Mouse (Mus musculus) intestine, embryonic 14.5 days (tissue): ENCODE data around the gene Stx5a. TPM values are rescaled to one million over a fixed set of nuclear protein-coding genes. Genes with fewer than 3 reads are reported as not detected.
A peak's percentile ranks its signal among the peaks of the same experiment; 100 is the strongest.

Experiments
- ATAC-seq: fragments of 200-750 bp; cut with Nextera tagmentation; replicated peaks from 2 replicates; pipeline ENCODE4 v1.8.0; 2017; ENCODE audit warnings: low read depth, moderate number of reproducible peaks, moderate TSS enrichment, moderate library complexity; ENCODE audit not compliant: low FRiP score, low TSS enrichment
- DNase-seq: peaks from one replicate; pipeline ENCODE4 v3.0.0-alpha.2; 2018; ENCODE audit warnings: low spot score
- H3K27ac ChIP-seq: fragments of 300-500 bp; sonication (generic); 2 replicates; pipeline ENCODE4 v1.5.1; 2014; ENCODE audit warnings: low read depth, mild to moderate bottlenecking, control low read depth
- H3K27me3 ChIP-seq: fragments of 300-500 bp; sonication (generic); replicated peaks from 2 replicates; pipeline ENCODE4 v1.6.1; 2014; ENCODE audit warnings: low read length, control low read depth; ENCODE audit not compliant: control insufficient read depth, insufficient read depth
- H3K36me3 ChIP-seq: fragments of 300-500 bp; sonication (generic); 2 replicates; pipeline ENCODE4 v1.6.1; 2014; ENCODE audit warnings: low read length, control low read depth; ENCODE audit not compliant: control insufficient read depth, insufficient read depth
- H3K4me1 ChIP-seq: fragments of 300-500 bp; sonication (generic); replicated peaks from 2 replicates; pipeline ENCODE4 v1.6.1; 2014; ENCODE audit warnings: low read length, control low read depth, mixed read lengths; ENCODE audit not compliant: control insufficient read depth, insufficient read depth
- H3K4me2 ChIP-seq: fragments of 300-500 bp; sonication (generic); 2 replicates; pipeline ENCODE4 v1.6.1; 2014; ENCODE audit warnings: low read length
- H3K4me3 ChIP-seq: fragments of 300-500 bp; sonication (generic); 2 replicates; pipeline ENCODE4 v1.5.1; 2014; ENCODE audit warnings: low read depth, low read length, control low read depth, mixed read lengths
- H3K9ac ChIP-seq: fragments of 300-500 bp; sonication (generic); 2 replicates; pipeline ENCODE4 v1.6.1; 2014; ENCODE audit warnings: mild to moderate bottlenecking, low read length
- H3K9me3 ChIP-seq: fragments of 300-500 bp; sonication (generic); 2 replicates; pipeline ENCODE4 v1.6.1; 2016; ENCODE audit warnings: low read length, control low read depth; ENCODE audit not compliant: control insufficient read depth
- WGBS: fragments of 180-500 bp; shearing (Covaris S2); extraction: QIAGEN DNeasy Blood & Tissue Kit; methylation state at CpG from one replicate; pipeline ENCODE4 v1.1.7; 2014; 5-methylcytosine and 5-hydroxymethylcytosine counted together
- polyA plus RNA-seq: library from polyadenylated mRNA; unstranded; fragments of >200 nt; fragmentation: Nextera tagmentation; extraction: Ambion mirVana; gene quantifications from 2 replicates; pipeline ENCODE4 v1.2.1, GENCODE M21; 2014

The Stx5a gene
- 114 and 132 TPM in 2 replicates for polyA plus RNA-seq

DNA sequence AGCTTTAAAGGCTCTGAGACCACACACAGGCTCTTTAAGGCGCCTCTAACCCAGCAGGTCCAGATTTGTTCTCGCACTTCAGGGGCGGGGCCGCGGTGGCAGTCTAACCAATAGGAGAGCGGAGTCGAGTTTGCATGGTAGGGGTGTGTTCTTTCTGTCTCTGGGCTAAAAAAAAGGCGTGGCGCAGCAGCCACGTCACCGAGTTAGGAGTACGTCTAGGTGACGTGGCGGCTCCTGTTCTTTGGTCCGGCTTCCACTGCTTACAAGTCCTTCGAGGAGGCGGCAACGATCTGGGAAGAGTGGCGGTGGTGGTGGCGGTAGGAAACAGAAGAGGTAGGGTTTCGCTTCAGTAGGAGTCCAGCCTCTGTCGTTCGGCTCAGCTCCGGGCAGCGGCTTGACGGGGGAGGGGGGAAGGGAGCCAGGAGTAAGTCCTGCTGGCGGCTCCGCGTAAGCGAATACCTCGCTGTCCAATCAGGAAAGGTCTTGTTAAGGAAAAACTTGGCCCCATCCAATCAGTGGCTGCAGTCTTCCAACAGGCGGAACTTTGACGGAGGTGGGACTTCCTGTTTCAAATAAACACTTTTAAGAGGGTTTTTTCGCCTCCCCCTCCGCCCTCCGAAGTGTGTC lies at the start of gene Stx5a:
Gene Stx5a, plus strand, starts transcription at position 171 of the 627 bp plus-strand sequence.
- peaks cover 67% of the 10 kb centered on the region for H3K36me3 ChIP-seq

DNA sequence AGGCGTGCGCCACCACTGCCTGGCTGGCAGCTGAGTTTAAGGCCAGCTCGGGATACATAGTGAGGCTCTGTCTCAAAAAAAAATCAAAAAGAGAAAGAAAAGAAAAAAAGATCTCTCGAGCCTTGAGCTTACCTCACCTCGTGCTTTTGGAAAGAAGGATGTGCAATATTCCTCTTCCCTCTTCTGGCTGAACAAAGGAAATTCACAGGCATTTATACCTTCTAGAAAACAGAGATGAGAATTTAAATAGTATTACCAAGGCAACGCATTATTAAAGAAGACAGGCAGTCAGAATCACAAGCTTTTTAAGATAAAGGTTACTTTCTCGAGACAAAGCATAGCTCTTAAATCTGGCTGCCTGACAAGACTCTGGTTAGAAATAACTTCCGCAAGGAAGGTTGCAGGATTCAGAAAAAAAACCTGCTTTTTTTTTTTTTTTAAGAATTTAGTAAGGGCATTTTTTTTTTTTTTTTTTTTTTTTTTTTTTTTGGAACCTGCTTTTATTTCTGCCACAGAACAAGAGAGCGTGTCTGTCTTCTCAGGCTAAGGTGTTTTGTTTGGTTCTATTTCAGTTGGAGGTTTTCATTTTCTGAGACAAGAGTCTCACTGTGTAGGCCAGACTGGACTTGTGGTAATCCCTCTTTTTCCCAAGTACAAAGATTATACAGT lies 49.2 kb upstream of the Stx5a start:
- ATAC-seq = no peak
- Histone ChIP-seq H3K4me1 (no peaks in the 10 kb centered on the region), H3K36me3 (no peaks in the 10 kb centered on the region), H3K4me2 (no peak overlapping the region), H3K9ac (no peak overlapping the region), H3K9me3 (no peaks in the 10 kb centered on the region), H3K4me3 (no peak overlapping the region), H3K27ac (no peak overlapping the region), H3K27me3 (no peaks in the 10 kb centered on the region)
- WGBS = 61% methylated on average over 9 of the region's 9 CpGs
- no peak for DNase-seq

More for the DNA sequence above, at the start of gene Stx5a:
- peak; percentile 98 for DNase-seq
- no peaks in the 10 kb centered on the region for H3K27me3 ChIP-seq
- peak within 1 kb of the TSS; percentile 94 for H3K4me3 ChIP-seq
- H3K4me1 ChIP-seq = peaks cover 20% of the 10 kb centered on the region
- no peaks in the 10 kb centered on the region for H3K9me3 ChIP-seq
- peak within 1 kb of the TSS; percentile 95 for H3K9ac ChIP-seq
- peak; percentile 98 for ATAC-seq
- peak within 1 kb of the TSS; percentile 98 for H3K27ac ChIP-seq
- WGBS = under 1% methylated on average over 36 of the region's 36 CpGs
- peak within 1 kb of the TSS; percentile 99 for H3K4me2 ChIP-seq

DNA sequence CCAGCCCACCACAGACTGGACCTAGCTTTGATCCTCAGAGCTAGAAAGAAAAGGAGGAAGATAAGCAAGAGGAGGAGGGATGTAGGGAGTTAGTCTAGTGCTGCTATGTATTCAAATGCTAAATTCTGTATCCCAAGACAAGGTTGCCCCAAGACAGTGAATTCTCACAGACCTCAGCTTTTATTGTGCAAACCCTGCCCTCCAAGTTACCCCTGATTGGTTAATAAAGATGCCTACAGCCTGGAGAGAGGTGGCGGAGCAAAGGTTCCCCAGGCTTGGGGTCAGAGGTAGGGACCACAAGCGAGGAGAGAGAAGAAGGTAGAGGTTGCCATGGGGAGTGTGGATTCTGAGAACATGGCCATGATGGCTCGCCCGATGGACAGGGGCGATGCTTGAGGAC lies 48.5 kb upstream of the Stx5a start:
- no peak overlapping the region for H3K4me3 ChIP-seq
- 71% methylated on average over 5 of the region's 5 CpGs for WGBS
- no peak for ATAC-seq
- H3K27me3 ChIP-seq = no peaks in the 10 kb centered on the region
- H3K27ac ChIP-seq = no peak overlapping the region
- no peaks in the 10 kb centered on the region for H3K36me3 ChIP-seq
- no peak for DNase-seq
- H3K4me2 ChIP-seq = no peak overlapping the region
- H3K9ac ChIP-seq = no peak overlapping the region
- no peaks in the 10 kb centered on the region for H3K9me3 ChIP-seq
- no peaks in the 10 kb centered on the region for H3K4me1 ChIP-seq

GRCm38 (mm10) chr19:8695330-8695729 lies 45.9 kb upstream of the Stx5a start:
- H3K27me3 ChIP-seq = no peaks in the 10 kb centered on the region
- H3K27ac ChIP-seq = no peak overlapping the region
- ATAC-seq (0 out of 2 replicates have a peak, but pooled peaks have one; percentile 37), DNase-seq (no peak)
- no peak overlapping the region for H3K9ac ChIP-seq
- H3K36me3 ChIP-seq = no peaks in the 10 kb centered on the region
- no peaks in the 10 kb centered on the region for H3K9me3 ChIP-seq
- no peak overlapping the region for H3K4me2 ChIP-seq
- no peaks in the 10 kb centered on the region for H3K4me1 ChIP-seq
- H3K4me3 ChIP-seq = no peak overlapping the region
- WGBS = 43% methylated on average over 6 of the region's 6 CpGs

DNA sequence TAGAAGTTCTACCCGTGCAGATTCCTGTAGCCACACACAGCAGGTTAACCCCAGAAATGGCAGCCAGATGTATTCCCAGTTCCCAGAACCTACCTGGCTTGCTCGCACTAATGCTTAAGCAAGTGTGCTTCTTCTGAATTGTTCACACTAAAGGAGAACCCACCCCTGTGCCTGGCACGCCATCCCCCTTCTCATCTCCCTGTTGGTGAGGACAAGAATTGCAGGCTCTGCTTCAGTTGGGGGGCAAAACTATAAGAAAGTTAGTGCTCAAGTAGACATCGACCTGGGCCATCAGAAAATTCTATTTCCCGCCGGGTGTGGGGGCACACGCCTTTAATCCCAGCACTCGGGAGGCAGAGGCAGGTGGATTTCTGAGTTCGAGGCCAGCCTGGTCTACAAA lies 41.6 kb upstream of the Stx5a start:
- H3K4me3 ChIP-seq = no peak overlapping the region
- no peak overlapping the region for H3K9ac ChIP-seq
- H3K36me3 ChIP-seq = no peaks in the 10 kb centered on the region
- ATAC-seq = no peak
- no peak overlapping the region for H3K4me2 ChIP-seq
- no peak for DNase-seq
- 78% methylated on average over 9 of the region's 9 CpGs for WGBS
- no peaks in the 10 kb centered on the region for H3K9me3 ChIP-seq
- no peak overlapping the region for H3K27ac ChIP-seq
- no peaks in the 10 kb centered on the region for H3K27me3 ChIP-seq
- no peaks in the 10 kb centered on the region for H3K4me1 ChIP-seq

- DNase-seq = no peak
- Histone ChIP-seq H3K9ac (no peak overlapping the region), H3K4me3 (no peak overlapping the region), H3K4me2 (no peak overlapping the region), H3K27ac (no peak overlapping the region), H3K4me1 (no peaks in the 10 kb centered on the region), H3K27me3 (no peaks in the 10 kb centered on the region), H3K36me3 (peaks cover 11% of the 10 kb centered on the region), H3K9me3 (no peaks in the 10 kb centered on the region)
- ATAC-seq = no peak
- 71% methylated on average over 3 of the region's 3 CpGs for WGBS
Observed at GRCm38 (mm10) chr19:8702458-8702857, 38.8 kb upstream of the Stx5a start.

- Histone ChIP-seq H3K36me3 (peaks cover 22% of the 10 kb centered on the region), H3K4me1 (no peaks in the 10 kb centered on the region), H3K27me3 (no peaks in the 10 kb centered on the region), H3K4me3 (no peak overlapping the region), H3K9me3 (no peaks in the 10 kb centered on the region), H3K9ac (no peak overlapping the region), H3K4me2 (no peak overlapping the region), H3K27ac (no peak overlapping the region)
- WGBS = 59% methylated on average over 3 of the region's 4 CpGs
- ATAC-seq (no peak), DNase-seq (no peak)
Observed at GRCm38 (mm10) chr19:8703571-8703970, 37.6 kb upstream of the Stx5a start.

GRCm38 (mm10) chr19:8705026-8705708 lies 36.0 kb upstream of the Stx5a start:
- no peak for DNase-seq
- Histone ChIP-seq H3K4me1 (no peaks in the 10 kb centered on the region; the same call in 1 of the 2 replicates), H3K27ac (no peak overlapping the region), H3K27me3 (no peaks in the 10 kb centered on the region), H3K4me2 (no peak overlapping the region), H3K4me3 (no peak overlapping the region), H3K9ac (no peak overlapping the region), H3K9me3 (no peaks in the 10 kb centered on the region), H3K36me3 (peaks cover 38% of the 10 kb centered on the region)
- WGBS = 79% methylated on average over 6 of the region's 6 CpGs
- ATAC-seq = no peak
